Mouse (Mus musculus): ENCODE data around the gene Mrpl44.

Gene Mrpl44

DNA sequence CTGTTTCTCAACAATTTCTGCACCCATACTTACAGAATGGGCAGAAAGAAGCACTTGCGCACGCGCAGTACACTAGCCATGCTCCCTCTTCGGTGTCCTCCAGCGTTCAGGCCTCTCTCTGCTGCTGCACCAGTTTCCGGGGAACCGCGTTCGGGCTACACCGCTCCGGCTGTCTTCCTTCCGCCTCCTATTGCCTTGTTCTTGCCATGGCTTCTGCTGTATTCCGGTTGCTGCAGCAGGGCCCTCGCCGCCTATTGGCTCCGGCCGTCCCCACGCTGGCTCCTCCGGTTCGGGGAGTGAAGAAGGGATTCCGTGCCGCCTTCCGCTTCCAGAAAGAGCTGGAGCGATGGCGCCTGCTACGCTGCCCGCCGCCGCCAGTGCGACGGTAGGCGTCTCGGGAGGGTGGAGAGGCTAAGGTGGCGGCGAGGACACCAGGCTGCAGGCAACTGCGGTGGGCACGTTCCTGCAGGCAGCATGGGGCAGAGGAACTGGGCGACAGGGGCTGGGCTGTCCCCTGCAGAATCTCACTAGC, at the start of gene Mrpl44, which contains the start of gene Wdfy1:
Gene Mrpl44, plus strand, starts transcription at position 92 of the 532 bp plus-strand sequence.
Gene Wdfy1, minus strand, starts transcription at position 217 of the 532 bp plus-strand sequence.
- CTCF ChIA-PET = no interaction called here

DNA sequence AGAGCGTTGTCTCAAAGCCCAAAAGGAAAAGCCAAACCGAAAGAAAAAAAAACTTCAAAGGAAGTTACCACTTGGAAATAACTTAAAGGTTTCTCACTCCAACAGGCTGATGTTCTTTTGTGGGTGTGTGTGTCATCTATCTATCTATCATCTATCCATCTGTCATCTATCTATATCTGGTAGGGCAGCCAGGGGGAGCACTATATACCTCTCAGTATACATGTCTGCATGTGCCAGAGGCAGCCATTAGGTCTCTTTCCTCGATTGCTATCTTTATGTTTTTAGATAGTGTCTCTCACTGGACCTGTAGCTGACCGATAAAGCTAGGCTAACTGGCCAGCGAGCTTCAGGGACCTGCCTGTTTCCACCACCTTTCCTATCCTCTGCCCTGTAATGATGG, 41.0 kb upstream of the Mrpl44 start:
- CTCF ChIA-PET = interaction anchor here (0.7 kb wide), 1 partner anchor 1486 kb away, joined by 3 read pairs; no protein-coding TSS in a partner anchor

DNA sequence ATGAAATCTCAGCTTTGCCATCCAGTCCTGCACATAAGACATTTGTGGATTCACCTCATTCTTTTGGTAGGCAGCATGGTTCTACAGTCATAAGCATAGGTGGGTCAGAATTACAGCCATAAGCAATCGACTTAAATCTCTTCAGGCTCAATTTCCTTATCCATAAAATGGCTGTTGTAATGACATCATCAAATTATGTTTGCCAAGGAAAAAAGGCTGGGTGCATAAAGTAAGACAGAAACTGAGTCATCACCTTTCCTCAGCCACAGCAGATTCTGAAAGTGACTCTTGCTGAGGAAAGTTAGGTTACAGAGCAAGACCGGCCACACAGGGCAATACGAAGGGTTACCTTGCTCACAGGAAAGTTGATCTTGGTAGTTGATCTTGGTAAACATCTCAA, 39.4 kb upstream of the Mrpl44 start:
- CTCF ChIA-PET = no interaction called here

DNA sequence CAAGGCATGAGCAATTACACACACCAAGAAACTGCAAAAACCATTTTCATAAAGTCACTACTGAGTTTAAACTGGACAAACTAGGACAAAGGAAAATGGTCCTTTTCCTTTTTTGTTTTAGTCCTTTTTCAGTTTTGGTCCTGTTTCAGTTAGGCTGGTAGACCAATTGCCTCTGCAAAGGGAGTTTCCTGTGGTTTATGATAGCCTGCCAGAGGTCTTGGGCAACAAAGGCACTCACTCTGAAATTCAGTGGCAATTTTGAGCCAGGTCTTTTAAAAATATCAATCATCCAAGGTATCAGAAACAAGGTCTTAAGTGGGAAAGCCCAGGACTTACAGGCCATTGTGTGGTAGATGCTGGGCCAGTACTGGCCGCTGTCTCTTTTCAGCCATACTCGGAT, 36.1 kb upstream of the Mrpl44 start:
- CTCF ChIA-PET = no interaction called here

DNA sequence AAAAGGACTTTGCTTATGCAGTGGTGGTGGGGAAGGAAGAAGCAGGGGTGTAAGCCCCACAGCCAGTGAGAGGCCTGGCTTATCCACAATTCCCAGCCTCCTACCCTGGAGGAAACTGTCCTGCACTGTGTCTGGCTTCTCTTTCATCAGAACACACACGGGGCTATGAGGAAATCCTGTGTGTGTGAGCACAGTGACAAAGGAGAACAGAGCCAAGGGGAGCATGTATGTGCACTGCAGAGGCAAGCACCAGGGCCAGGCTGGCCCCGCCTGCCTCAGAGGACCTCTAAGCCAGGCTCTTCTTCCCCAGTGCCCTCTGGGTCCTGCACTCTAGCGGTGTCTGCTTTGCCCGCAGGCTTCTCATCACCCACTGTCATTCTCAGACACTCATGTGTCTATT, 34.8 kb upstream of the Mrpl44 start:
- CTCF ChIA-PET = no interaction called here

DNA sequence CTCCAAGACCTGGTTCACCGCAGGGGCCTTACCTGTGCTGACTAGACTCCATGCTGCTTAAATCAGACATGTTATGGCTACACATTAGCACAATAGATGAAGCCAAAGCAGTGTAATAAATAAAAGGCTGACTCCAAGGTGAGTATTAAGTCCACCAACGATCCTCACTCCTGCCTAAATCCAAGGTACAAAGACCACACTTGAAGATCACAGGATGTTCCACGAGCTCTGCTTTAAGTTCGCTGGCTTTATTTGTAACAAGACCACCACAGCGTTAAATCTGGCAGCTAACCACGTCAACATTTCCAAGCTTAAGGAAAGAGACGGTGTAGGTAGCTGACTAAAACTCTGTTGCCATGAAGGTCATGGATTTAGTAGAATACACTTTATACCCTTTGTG, 32.9 kb upstream of the Mrpl44 start:
- CTCF ChIA-PET = no interaction called here

DNA sequence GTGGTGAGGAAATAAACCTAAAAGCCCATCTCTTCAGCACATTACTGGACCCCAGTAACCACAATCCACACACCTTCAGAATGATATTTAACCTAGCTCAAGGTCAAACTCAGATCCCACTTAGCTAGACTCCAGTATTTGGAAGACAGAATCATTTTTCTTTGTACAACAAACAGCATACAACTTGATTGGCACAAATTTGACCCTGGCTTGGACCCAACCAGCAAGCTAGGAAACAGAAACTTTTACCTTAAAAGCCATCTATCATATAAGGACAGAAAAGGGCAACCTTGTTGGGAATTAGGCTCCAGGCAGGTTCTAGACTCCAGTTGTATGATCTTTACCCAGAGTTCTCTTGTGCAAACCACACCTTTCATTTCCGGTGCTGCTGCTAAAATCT, 32.4 kb upstream of the Mrpl44 start:
- CTCF ChIA-PET = no interaction called here

DNA sequence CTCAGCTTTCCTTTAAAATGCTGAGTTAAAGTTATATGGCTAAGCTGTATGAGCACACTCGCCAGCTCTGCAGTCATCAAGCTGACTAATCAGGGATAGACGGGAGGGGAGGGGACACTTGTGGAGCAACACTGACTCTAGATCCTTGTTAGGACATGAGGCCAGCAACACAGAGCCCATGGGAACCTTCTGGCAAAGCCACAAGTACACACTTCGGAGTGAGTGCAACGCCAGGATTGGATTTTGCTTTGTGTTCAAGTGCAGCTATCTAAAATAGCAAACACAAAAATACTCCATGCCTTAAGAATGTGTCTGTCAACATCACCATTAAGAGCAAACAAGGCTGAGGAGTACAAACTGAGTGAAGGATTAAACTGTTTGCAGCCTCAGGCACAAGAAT, 29.8 kb upstream of the Mrpl44 start:
- CTCF ChIA-PET = no interaction called here

DNA sequence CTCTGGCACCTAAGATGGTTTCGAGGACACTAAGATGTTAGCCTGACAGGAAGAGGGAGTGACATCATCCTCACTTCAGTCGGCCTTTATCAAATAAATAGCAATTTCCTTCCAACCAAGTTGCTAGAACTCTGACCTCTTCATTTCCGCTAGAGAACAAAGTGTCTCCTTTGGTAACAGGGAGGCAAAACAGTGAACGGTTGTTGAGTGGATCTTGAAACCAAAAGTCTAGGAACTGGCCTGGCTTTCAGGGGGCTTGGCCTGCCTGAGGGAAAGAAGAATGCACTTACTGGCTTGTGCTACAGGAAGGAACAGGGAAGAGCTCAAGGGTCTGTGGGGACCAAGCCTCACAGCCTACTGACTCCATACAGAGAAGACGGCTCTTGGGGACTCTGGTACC, 24.6 kb upstream of the Mrpl44 start:
- CTCF ChIA-PET = no interaction called here

DNA sequence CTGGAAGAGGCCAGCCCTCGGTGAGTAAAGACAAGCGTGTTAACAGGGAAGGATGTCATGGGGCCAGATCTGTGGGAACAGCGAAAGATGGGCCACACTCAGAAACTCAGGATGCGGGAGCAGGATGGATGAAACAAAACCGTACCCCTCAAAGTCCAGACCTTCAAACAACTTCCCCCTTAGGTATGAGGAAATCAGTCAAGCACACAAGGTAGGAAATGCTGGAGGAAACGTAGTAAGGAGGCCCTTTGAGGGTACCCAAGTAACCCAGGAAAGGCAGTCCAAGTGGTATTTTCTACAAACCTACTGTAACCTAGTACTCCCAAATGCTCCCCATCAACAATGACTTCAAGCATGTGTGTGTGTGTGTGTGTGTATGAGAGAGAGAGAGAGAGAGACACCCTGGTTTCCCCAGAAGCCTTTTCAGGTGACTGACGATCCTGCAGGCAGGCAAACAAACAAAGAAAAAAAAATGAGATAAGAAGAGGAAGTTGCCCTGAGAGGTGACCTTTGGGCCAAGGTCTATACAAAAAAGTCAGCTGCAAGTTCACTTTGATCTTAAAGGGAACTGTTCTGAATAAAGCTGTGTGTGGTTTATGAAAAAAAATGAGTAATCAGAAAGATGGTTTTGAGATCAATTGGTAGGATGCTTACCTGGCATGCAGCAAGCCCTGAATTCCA, 23.7 kb upstream of the Mrpl44 start:
- CTCF ChIA-PET = interaction anchor here (0.7 kb wide), 1 partner anchor 36 kb away, joined by 3 read pairs; no protein-coding TSS in a partner anchor

DNA sequence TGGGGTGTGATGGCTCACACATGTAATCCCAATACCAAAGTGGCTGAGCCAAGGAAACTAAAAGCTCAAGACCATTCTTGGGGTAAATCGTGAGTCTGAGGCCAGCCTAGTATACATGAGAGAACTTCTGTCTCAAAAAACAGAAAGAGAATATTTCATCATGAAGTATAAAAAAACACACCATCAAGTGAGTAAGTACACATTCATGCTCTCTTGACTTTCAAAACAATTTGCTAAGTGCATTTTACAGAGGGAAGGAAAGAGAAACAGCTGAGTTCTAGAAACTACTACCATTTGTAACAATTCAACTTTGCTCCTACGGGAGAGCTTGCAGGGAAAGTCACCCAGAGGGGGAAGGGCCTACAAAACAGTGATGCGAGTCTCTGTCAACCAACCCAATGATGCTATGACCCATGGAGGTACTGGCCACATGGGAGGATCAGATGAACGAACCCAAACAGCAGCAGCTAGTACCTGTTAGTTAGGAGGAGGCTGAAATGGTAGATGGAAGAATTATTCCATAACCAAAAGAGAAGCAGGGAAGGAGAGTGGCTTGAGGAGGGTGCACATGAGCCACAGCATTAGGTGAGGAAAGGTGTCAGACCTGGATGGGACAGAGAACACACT, 23.0 kb upstream of the Mrpl44 start:
- CTCF ChIA-PET = interaction anchor here (0.7 kb wide), 2 partner anchors 22 to 35 kb away, joined by 3 read pairs; no protein-coding TSS in a partner anchor

DNA sequence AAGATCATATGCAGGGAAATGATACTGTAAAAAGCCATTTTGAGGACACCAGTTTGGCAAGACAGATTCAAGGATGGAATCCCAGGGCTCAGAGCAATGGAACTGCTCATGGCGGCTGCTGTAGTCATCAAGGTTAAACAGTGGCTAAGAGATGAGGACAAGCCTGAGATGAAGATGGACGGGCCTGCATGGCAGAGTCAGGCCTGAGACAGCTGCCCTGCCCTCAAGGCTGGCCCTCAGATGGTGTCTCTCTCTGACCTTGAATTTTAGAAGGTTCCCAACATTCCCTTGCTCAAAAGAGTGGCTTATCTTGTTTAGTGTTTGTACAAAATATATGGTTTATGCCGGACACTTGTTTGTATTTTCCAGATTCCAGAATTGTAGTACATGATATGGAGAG, 22.4 kb upstream of the Mrpl44 start:
- CTCF ChIA-PET = interaction anchor here (0.6 to 0.7 kb wide), 2 partner anchors 15 to 23 kb away, joined by 3 to 4 read pairs; no protein-coding TSS in a partner anchor

DNA sequence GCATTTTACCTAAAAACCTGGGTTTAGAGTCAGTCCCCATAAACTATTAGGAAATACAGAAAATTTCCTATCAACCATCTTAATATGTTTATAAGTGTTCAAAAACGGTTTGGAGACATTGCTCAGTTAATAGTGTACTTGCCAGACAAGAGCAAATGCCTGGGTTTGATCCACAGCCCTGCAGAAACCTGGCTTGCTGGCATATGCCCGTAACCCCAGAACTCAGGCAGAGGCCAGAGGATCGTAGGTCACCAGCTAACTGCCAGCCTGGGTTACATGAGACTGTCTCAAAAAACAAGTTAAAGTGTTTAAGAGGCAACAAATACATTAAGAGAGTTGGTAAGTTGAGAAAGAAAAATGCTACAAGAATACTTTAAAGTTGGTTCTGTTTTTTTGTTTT, 20.9 kb upstream of the Mrpl44 start:
- CTCF ChIA-PET = no interaction called here

DNA sequence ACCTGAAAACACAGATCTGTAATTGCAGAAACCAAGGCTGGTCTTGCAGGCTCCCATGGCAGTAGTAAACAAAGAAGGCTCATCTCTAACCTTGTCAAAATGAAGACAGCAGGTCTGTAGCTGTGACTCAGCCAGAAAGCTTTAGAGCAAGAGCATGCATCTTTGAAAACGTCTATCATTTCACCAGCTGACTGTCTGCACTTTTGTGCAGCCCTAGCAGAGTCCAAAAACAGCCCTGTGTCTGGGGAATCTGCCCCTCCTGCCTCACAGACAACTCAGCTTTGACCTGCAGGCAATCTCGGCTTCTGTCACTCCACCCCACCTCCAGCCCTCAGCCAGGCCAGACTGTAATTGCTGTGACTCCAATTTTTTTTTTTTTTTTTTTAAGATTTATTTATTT, 20.4 kb upstream of the Mrpl44 start:
- CTCF ChIA-PET = no interaction called here

DNA sequence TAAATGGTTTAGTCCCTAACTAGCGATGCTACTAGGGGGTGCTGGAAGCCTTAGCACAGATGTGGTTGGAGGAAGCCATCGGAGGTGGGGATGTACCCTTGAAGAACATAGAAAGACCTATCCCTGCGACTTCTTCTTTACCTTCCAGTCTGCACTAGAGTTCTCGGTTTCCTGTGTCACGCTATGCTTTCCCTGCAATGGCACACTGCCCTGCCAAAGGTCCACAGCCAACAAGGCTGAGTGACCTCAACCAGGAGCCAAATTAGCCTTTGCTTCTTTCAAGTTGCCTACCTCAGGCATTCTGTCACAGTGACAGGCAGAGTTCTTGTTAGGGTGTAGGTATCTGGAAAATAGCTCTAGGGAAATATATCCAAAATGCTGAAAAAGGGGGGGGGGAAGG, 19.4 kb upstream of the Mrpl44 start:
- CTCF ChIA-PET = no interaction called here

DNA sequence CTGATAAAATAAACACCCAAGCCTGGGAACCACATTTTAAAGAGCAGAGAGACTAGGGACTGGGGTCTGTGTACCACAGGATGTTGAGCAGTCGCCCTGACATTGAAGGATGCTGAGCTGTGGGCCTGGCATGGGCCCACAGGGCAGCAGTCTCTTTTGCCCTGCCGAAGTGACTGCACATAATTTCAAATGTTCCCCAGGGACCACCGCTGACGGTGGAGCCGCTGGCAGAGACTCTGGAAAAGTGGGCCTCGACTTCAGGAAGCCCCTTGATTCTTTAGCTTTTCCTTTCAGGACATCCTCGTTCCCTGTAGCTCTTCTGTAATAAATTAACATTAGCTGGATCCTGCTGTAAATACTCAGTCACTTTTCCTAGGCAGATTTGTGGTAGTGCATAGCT, 18.7 kb upstream of the Mrpl44 start:
- CTCF ChIA-PET = no interaction called here

DNA sequence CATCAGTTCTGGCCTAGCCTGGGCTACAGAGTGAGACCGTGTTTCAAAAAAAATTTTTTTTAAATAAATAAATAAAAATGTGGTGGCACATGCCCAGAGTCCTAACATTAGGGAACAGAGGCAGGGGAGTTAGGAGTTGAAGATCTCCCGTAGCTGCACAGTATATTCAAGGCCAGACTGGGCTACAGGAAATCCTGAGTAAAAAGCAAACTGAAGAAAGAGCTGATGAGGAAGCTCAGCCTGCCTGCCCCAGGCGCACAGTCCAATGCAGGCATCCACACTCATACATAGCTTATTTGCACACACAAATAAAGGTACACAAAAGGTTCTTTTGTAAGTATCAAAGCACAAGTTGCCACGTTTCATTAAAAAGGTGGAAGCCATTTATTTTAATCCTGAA, 18.2 kb upstream of the Mrpl44 start:
- CTCF ChIA-PET = no interaction called here

DNA sequence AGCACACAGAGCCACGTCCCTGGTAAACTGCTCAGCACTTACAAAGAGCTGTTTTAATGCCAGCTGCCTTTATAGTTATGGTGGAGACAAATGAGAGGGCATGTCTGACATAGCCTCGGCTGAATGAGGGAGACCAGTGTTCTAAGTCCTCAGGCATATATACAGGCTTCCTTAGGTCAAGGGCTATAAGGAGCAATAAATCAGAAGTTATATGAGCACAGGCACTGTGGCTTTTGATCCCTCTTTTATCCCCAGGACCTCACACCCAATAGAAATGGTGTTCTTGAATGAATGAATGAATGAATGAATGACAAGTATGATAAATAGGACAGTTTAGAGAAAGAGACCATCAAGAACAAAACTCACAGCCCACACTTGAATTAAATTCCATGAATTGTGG, 16.8 kb upstream of the Mrpl44 start:
- CTCF ChIA-PET = no interaction called here

DNA sequence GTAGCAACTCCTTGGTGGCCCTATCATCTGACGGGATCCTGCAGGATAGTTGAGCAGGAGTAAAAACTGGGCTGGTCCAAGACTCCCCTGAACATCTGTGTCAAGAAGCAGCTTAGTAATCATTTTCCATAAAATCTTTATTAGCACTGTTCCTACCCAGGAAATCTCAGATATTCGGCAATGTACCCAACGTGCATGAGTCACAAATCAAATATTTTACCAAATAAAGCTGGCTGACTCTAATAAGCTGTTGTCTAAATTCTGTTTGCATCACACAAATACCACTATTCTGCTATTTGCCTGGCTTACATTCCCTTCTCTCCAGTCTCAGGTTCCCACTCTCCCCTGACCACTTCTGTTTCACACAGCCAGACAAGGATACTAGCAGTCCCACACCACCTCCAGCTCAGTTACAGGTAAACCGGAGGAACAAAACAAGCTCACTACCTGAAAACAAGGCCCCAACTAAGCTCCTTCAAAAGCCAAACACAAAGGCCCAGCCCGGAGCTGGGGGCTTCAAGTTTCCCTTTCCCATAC, 16.3 kb upstream of the Mrpl44 start:
- CTCF ChIA-PET = no interaction called here

DNA sequence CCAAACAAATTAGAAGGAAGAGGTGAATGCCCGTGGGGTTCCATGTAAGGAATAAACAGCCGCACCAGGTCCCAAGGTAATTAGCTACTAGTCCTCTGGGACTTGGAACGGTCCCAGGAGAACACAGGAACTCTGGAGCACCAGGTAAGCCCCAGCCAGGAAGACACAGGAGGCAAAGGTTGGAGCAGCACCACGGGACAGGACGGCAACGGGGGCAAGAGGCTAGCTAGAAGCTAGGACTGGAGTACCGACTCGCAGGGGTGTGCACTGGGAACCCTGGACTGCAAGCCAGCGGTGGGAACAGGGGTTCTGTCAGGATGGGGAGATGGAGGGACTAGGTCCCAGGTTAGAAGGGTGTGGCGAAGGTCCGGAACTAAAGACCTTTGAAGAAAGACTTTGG, 15.2 kb upstream of the Mrpl44 start:
- CTCF ChIA-PET = no interaction called here

DNA sequence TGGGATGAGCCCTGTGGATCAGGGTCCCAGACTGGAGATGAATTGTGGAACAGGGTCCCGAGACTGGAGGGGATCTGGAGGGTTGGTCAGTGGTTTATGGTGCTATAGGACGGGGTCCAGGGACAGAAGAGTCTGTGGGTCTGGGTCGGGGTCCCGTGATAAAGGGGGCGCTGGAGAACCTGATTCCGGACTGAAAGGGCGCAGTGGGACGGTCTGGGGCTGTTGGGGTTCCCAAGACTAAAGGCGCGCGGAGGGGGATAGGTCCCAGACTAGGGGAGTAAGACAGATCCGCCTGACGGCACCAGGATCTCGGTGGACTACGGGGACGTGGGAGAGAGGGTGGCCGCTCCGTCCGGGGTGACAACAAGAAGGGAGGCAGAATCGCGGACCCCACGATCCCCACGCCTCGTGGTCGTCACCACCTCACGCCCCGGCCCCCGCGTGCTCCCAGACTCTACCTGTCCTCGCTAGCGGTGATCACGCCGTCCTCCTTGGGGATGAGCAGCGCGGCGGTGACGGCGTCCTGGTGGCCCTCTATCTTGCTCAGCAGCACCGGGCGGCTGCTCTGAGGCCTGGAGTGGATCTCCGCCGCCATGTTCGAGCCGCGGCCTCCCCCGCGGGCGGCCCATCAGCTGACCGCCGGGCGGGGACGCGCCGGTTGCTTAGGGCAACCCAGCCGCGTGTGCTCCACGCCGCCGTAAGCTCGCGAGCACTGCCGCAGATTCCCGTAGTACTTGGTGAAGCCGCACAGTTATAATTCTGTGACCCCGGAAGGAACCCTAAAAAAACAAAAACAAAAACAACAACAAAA, 14.5 kb upstream of the Mrpl44 start:
- CTCF ChIA-PET = interaction anchor here (0.5 kb wide), 2 partner anchors 1084 to 1547 kb away, joined by 3 to 18 read pairs; no protein-coding TSS in a partner anchor

DNA sequence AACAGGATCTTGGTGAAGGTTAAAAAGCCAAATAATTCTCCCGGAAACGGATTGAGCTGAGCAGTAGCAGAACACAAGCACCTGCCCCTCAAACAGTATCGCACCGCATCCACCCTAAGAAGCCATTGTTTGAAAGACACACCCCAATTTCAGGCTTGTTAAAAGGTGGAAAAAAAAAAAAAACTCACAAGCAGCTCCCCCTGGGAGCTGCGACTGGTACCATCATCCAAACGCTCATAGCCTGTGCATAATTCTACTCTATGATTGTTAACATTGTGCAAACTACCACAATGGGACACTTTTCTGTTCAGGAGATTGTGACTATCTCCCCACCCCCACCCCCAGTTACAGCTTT, 13.9 kb upstream of the Mrpl44 start:
- CTCF ChIA-PET = interaction anchor here (0.5 kb wide), 1 partner anchor 1547 kb away, joined by 3 read pairs; no protein-coding TSS in a partner anchor

Measured in spleen, embryonic (tissue).